In genomic region chr8:94601607-94602385, GRCm38 (mm10) we compare ENCODE assay signal across 8 mouse cellular contexts. TPM values are rescaled to one million over a fixed set of nuclear protein-coding genes. Genes with fewer than 3 reads are reported as not detected.
DNase-seq lines count a peak whose midpoint lies in the region; ATAC-seq and TF ChIP-seq lines count a peak whose summit lies in the region.

Gene Rspry1 (plus strand): TSS chr8:94601937.
Gene Fam192a (minus strand): TSS chr8:94601997.

- peak within 1 kb of the TSS; percentile 93 for H3K27ac ChIP-seq in embryonic facial prominence, embryonic 13.5 days
- H3K27ac ChIP-seq in kidney, adult 2 months (ENCODE audit: insufficient read depth, low read depth, low read length): peak within 1 kb of the TSS; percentile 80
- peak within 1 kb of the TSS; percentile 84 for H3K27ac ChIP-seq in limb, embryonic 12.5 days
- H3K27ac ChIP-seq in midbrain, embryonic 15.5 days: peak within 1 kb of the TSS; percentile 92
- peak within 1 kb of the TSS; percentile 88 for H3K27ac ChIP-seq in spleen, adult 2 months (ENCODE audit: insufficient read depth, low read length)

- TF ChIP-seq POLR2A in kidney, adult 2 months (IDR thresholded peaks at IDR 0.05; ENCODE audit: low read depth, low read length): peak; percentile 75
- peak; percentile 75 for TF ChIP-seq POLR2A in spleen, adult 2 months (IDR thresholded peaks at IDR 0.05; ENCODE audit: low read depth, low read length)

- WGBS in embryonic facial prominence, embryonic 13.5 days: under 1% methylated on average over 53 of the region's 55 CpGs
- under 1% methylated on average over 55 of the region's 55 CpGs for WGBS in kidney, adult 2 months
- WGBS in limb, embryonic 12.5 days: under 1% methylated on average over 55 of the region's 55 CpGs
- WGBS in midbrain, embryonic 15.5 days: under 1% methylated on average over 53 of the region's 55 CpGs
- under 1% methylated on average over 55 of the region's 55 CpGs for WGBS in spleen, adult 2 months

- peak within 1 kb of the TSS; percentile 97 for H3K9ac ChIP-seq in embryonic facial prominence, embryonic 13.5 days
- peak within 1 kb of the TSS; percentile 91 for H3K9ac ChIP-seq in limb, embryonic 12.5 days (replicated peaks)
- peak within 1 kb of the TSS; percentile 87 for H3K9ac ChIP-seq in midbrain, embryonic 15.5 days

- H3K27me3 ChIP-seq in embryonic facial prominence, embryonic 13.5 days: no peaks in the 10 kb centered on the region
- H3K27me3 ChIP-seq in kidney, adult 2 months (replicated peaks; ENCODE audit: control insufficient read depth, insufficient read depth, low read length): no peaks in the 10 kb centered on the region
- H3K27me3 ChIP-seq in limb, embryonic 12.5 days: no peaks in the 10 kb centered on the region
- H3K27me3 ChIP-seq in midbrain, embryonic 15.5 days (replicated peaks): no peaks in the 10 kb centered on the region
- H3K27me3 ChIP-seq in spleen, adult 2 months (ENCODE audit: control insufficient read depth, insufficient read depth, low read length): no peaks in the 10 kb centered on the region

- H3K36me3 ChIP-seq in embryonic facial prominence, embryonic 13.5 days: no peaks in the 10 kb centered on the region
- no peaks in the 10 kb centered on the region for H3K36me3 ChIP-seq in kidney, adult 2 months (ENCODE audit: control insufficient read depth, insufficient read depth, low read length)
- H3K36me3 ChIP-seq in limb, embryonic 12.5 days: 0 out of 2 replicates have a peak, but pooled peaks cover 2% of the 10 kb centered on the region
- H3K36me3 ChIP-seq in midbrain, embryonic 15.5 days (replicated peaks): no peaks in the 10 kb centered on the region
- no peaks in the 10 kb centered on the region for H3K36me3 ChIP-seq in spleen, adult 2 months (ENCODE audit: control insufficient read depth, insufficient read depth, low read length)

- TF ChIP-seq CTCF in kidney, adult 2 months (conservative IDR thresholded peaks at IDR 0.05; ENCODE audit: insufficient read depth, insufficient read length, low read depth, low read length): no peak
- TF ChIP-seq CTCF in spleen, adult 2 months (IDR thresholded peaks at IDR 0.05; ENCODE audit: extremely low read depth, insufficient read depth, insufficient read length, insufficient replicate concordance): no peak

- peak; percentile 99 for ATAC-seq in embryonic facial prominence, embryonic 13.5 days (ENCODE audit: insufficient number of reproducible peaks, insufficient read depth, low FRiP score, low TSS enrichment, low read depth)
- peak; percentile 100 for ATAC-seq in limb, embryonic 12.5 days (ENCODE audit: insufficient number of reproducible peaks, insufficient read depth, low FRiP score, low TSS enrichment, low read depth)
- ATAC-seq in midbrain, embryonic 15.5 days (replicated peaks): peak; percentile 99

- H3K4me3 ChIP-seq in embryonic facial prominence, embryonic 13.5 days: peak within 1 kb of the TSS; percentile 99
- H3K4me3 ChIP-seq in kidney, adult 2 months (ENCODE audit: insufficient read depth, low read depth, low read length): peak within 1 kb of the TSS; percentile 86
- peak within 1 kb of the TSS; percentile 99 for H3K4me3 ChIP-seq in limb, embryonic 12.5 days (replicated peaks)
- peak within 1 kb of the TSS; percentile 85 for H3K4me3 ChIP-seq in midbrain, embryonic 15.5 days
- H3K4me3 ChIP-seq in spleen, adult 2 months (ENCODE audit: extremely low read depth, insufficient read depth, insufficient read length): peak within 1 kb of the TSS; percentile 99

- peak within 1 kb of the TSS; percentile 88 for H3K4me2 ChIP-seq in embryonic facial prominence, embryonic 13.5 days
- peak within 1 kb of the TSS; percentile 95 for H3K4me2 ChIP-seq in limb, embryonic 12.5 days
- peak within 1 kb of the TSS; percentile 95 for H3K4me2 ChIP-seq in midbrain, embryonic 15.5 days

- H3K9me3 ChIP-seq in embryonic facial prominence, embryonic 13.5 days: no peaks in the 10 kb centered on the region
- H3K9me3 ChIP-seq in limb, embryonic 12.5 days: no peaks in the 10 kb centered on the region
- no peaks in the 10 kb centered on the region for H3K9me3 ChIP-seq in midbrain, embryonic 15.5 days

- H3K4me1 ChIP-seq in embryonic facial prominence, embryonic 13.5 days: peaks cover 22% of the 10 kb centered on the region
- peaks cover 8% of the 10 kb centered on the region; the same call in 1 of the 2 replicates for H3K4me1 ChIP-seq in kidney, adult 2 months (ENCODE audit: control insufficient read depth, insufficient read depth, low read length)
- H3K4me1 ChIP-seq in limb, embryonic 12.5 days (replicated peaks): peaks cover 22% of the 10 kb centered on the region
- H3K4me1 ChIP-seq in midbrain, embryonic 15.5 days: peaks cover 34% of the 10 kb centered on the region
- no peaks in the 10 kb centered on the region; the same call in 1 of the 2 replicates for H3K4me1 ChIP-seq in spleen, adult 2 months (ENCODE audit: control insufficient read depth, insufficient read depth, insufficient read length)

- DNase-seq in 3134 (ENCODE audit: extremely low read depth, insufficient read length, low spot score): peak; percentile 95
- peak; percentile 99 to 100 for DNase-seq in adrenal gland, postnatal 36 days
- DNase-seq in heart, adult 18-20 months: peak; percentile 100
- peak; percentile 100 for DNase-seq in kidney, adult 2 months
- DNase-seq in spleen, adult 2 months (ENCODE audit: low read depth in 1 of 2, low spot score in 2 of 2): peak; percentile 100

RNA-seq across cellular contexts. Expression of gene Rspry1, which starts in this region (rescaled TPM):
- total RNA-seq in adrenal gland, postnatal 36 days (2021): 10 to 100 TPM; 22.3 to 22.5 TPM
- 44.1 and 48.1 TPM in 2 replicates for polyA plus RNA-seq in embryonic facial prominence, embryonic 13.5 days (2015; fragmentation: Nextera tagmentation; extraction: Ambion mirVana)
- 10 to 100 TPM; 10.9 to 11.7 TPM for total RNA-seq in heart, adult 18-20 months (2021)
- polyA plus RNA-seq in kidney, adult 2 months (2012; rRNA removed): 11.5 TPM in 2 replicates
- polyA plus RNA-seq in limb, embryonic 12.5 days (2016; fragmentation: Nextera tagmentation; extraction: Ambion mirVana): 48.2 and 52.3 TPM in 2 replicates
- 53.3 and 56.1 TPM in 2 replicates for polyA plus RNA-seq in midbrain, embryonic 15.5 days (2015; fragmentation: Nextera tagmentation; extraction: Ambion mirVana)
- 5.0 and 5.1 TPM in 2 replicates for polyA plus RNA-seq in spleen, adult 2 months (2012; rRNA removed)

RNA-seq across cellular contexts. Expression of gene Fam192a, which starts in this region (rescaled TPM):
- 10 to 100 TPM; 32.0 to 33.2 TPM for total RNA-seq in adrenal gland, postnatal 36 days (2021)
- polyA plus RNA-seq in embryonic facial prominence, embryonic 13.5 days (2015; fragmentation: Nextera tagmentation; extraction: Ambion mirVana): 77.1 and 85.3 TPM in 2 replicates
- 10 to 100 TPM; 19.7 to 22.0 TPM for total RNA-seq in heart, adult 18-20 months (2021)
- 18.2 and 20.9 TPM in 2 replicates for polyA plus RNA-seq in kidney, adult 2 months (2012; rRNA removed)
- polyA plus RNA-seq in limb, embryonic 12.5 days (2016; fragmentation: Nextera tagmentation; extraction: Ambion mirVana): 74.6 and 83.0 TPM in 2 replicates
- polyA plus RNA-seq in midbrain, embryonic 15.5 days (2015; fragmentation: Nextera tagmentation; extraction: Ambion mirVana): 75.0 and 75.2 TPM in 2 replicates
- polyA plus RNA-seq in spleen, adult 2 months (2012; rRNA removed): 15.2 and 17.2 TPM in 2 replicates

Comparison
In these comparisons a context has a peak if more than half of its experiments do, and no peak if none do; other contexts are left out.
1. Peak in every context shown above with its lines: DNase-seq, ATAC-seq, H3K4me3 ChIP-seq and H3K27ac ChIP-seq.